Comparison of ENCODE assay signal across 20 mouse cellular contexts in genomic region chr4:141897838-141898237, GRCm38 (mm10). TPM values are rescaled to one million over a fixed set of nuclear protein-coding genes. Genes with fewer than 3 reads are reported as not detected.
DNase-seq lines count a peak whose midpoint lies in the region; ATAC-seq and TF ChIP-seq lines count a peak whose summit lies in the region.
"Had no signal": no experiment of that assay in that cellular context is flagged by ENCODE, and none has a peak within 500 bp of the region (broad histone marks: within the 10 kb centered on the region; RNA-seq: fewer than 3 reads in every experiment).

No protein-coding gene starts in this region.

- no peak for TF ChIP-seq CTCF in lung, postnatal 0 days (IDR thresholded peaks at IDR 0.05)
- TF ChIP-seq CTCF in liver, postnatal 0 days (IDR thresholded peaks at IDR 0.05; ENCODE audit: low read depth): no peak

- H3K9ac ChIP-seq in lung, postnatal 0 days (replicated peaks; ENCODE audit: low read depth): no peak overlapping the region
- H3K9ac ChIP-seq in embryonic facial prominence, embryonic 15.5 days: no peak overlapping the region
- H3K9ac ChIP-seq in hindbrain, embryonic 12.5 days: no peak overlapping the region
- no peak overlapping the region for H3K9ac ChIP-seq in midbrain, embryonic 14.5 days (replicated peaks; ENCODE audit: low read length)
- H3K9ac ChIP-seq in liver, postnatal 0 days (replicated peaks): no peak overlapping the region
- H3K9ac ChIP-seq: embryonic facial prominence, embryonic 13.5 days; heart, embryonic 15.5 days had no signal

- DNase-seq in lung, postnatal 0 days (ENCODE audit: low spot score): peak; percentile 34
- no peak for DNase-seq in lung, postnatal 4 days
- DNase-seq in midbrain, embryonic 14.5 days: peak; percentile 61
- no peak for DNase-seq in gastrocnemius, adult 18-20 months (ENCODE audit: low spot score)
- DNase-seq in liver, postnatal 0 days: no peak
- no peak for DNase-seq in right cerebral cortex, postnatal 36 days (ENCODE audit: low spot score in 2 of 2)
- DNase-seq: adrenal gland, postnatal 25 days; kidney, postnatal 14 days; thymus, postnatal 25 days had no signal

- peak; percentile 36 for ATAC-seq in lung, postnatal 0 days
- ATAC-seq in embryonic facial prominence, embryonic 15.5 days (ENCODE audit: insufficient number of reproducible peaks, low FRiP score, low TSS enrichment, low read depth): peak; percentile 63
- no peak for ATAC-seq in hindbrain, embryonic 12.5 days (ENCODE audit: low FRiP score)
- ATAC-seq in midbrain, embryonic 14.5 days (ENCODE audit: low FRiP score, low TSS enrichment): no peak
- ATAC-seq in liver, postnatal 0 days: no peak
- ATAC-seq: inflammation-experienced regulatory T-cells, adult 6 months had no signal

- 0 out of 2 replicates have a peak, but pooled peaks cover 3% of the 10 kb centered on the region for H3K4me1 ChIP-seq in lung, postnatal 0 days (ENCODE audit: insufficient read depth, low read depth, low read length)
- peaks cover 43% of the 10 kb centered on the region for H3K4me1 ChIP-seq in embryonic facial prominence, embryonic 15.5 days
- H3K4me1 ChIP-seq in hindbrain, embryonic 12.5 days: peaks cover 59% of the 10 kb centered on the region
- peaks cover 51% of the 10 kb centered on the region for H3K4me1 ChIP-seq in midbrain, embryonic 14.5 days (ENCODE audit: control insufficient read depth, insufficient read depth, low read length)
- H3K4me1 ChIP-seq in liver, postnatal 0 days (ENCODE audit: insufficient read depth): no peaks in the 10 kb centered on the region

- no peak overlapping the region for H3K4me3 ChIP-seq in lung, postnatal 0 days (ENCODE audit: low read depth, low read length)
- no peak overlapping the region for H3K4me3 ChIP-seq in embryonic facial prominence, embryonic 15.5 days (replicated peaks)
- H3K4me3 ChIP-seq in hindbrain, embryonic 12.5 days: no peak overlapping the region
- H3K4me3 ChIP-seq in midbrain, embryonic 14.5 days (replicated peaks; ENCODE audit: low read depth, low read length): no peak overlapping the region
- no peak overlapping the region for H3K4me3 ChIP-seq in liver, postnatal 0 days (ENCODE audit: low read depth, low read length)
- H3K4me3 ChIP-seq: embryonic facial prominence, embryonic 13.5 days; heart, embryonic 15.5 days had no signal

- no peaks in the 10 kb centered on the region for H3K9me3 ChIP-seq in lung, postnatal 0 days (ENCODE audit: low read length)
- H3K9me3 ChIP-seq in embryonic facial prominence, embryonic 15.5 days (replicated peaks): no peaks in the 10 kb centered on the region
- no peaks in the 10 kb centered on the region for H3K9me3 ChIP-seq in hindbrain, embryonic 12.5 days (replicated peaks)
- H3K9me3 ChIP-seq in midbrain, embryonic 14.5 days (ENCODE audit: control insufficient read depth, low read length): no peaks in the 10 kb centered on the region
- no peaks in the 10 kb centered on the region for H3K9me3 ChIP-seq in liver, postnatal 0 days (ENCODE audit: low read length)
- H3K9me3 ChIP-seq: embryonic facial prominence, embryonic 13.5 days; G1E; heart, embryonic 15.5 days had no signal

- TF ChIP-seq EP300 in lung, postnatal 0 days (IDR thresholded peaks at IDR 0.05): no peak
- no peak for TF ChIP-seq EP300 in liver, postnatal 0 days (IDR thresholded peaks at IDR 0.05; ENCODE audit: low read depth)

- no peaks in the 10 kb centered on the region for H3K36me3 ChIP-seq in lung, postnatal 0 days (ENCODE audit: insufficient read depth, low read length)
- no peaks in the 10 kb centered on the region for H3K36me3 ChIP-seq in embryonic facial prominence, embryonic 15.5 days
- H3K36me3 ChIP-seq in hindbrain, embryonic 12.5 days: no peaks in the 10 kb centered on the region
- no peaks in the 10 kb centered on the region for H3K36me3 ChIP-seq in midbrain, embryonic 14.5 days (ENCODE audit: control insufficient read depth, insufficient read depth, low read length)
- no peaks in the 10 kb centered on the region for H3K36me3 ChIP-seq in liver, postnatal 0 days (replicated peaks; ENCODE audit: insufficient read depth, low read length)
- H3K36me3 ChIP-seq: embryonic facial prominence, embryonic 13.5 days; G1E; heart, embryonic 15.5 days had no signal

- WGBS in lung, postnatal 0 days: 43% methylated on average over 3 of the region's 3 CpGs
- 46% methylated on average over 3 of the region's 3 CpGs for WGBS in embryonic facial prominence, embryonic 15.5 days
- 49% methylated on average over 3 of the region's 3 CpGs for WGBS in hindbrain, embryonic 12.5 days
- WGBS in midbrain, embryonic 14.5 days: 33% methylated on average over 3 of the region's 3 CpGs
- 31% methylated on average over 3 of the region's 3 CpGs for WGBS in liver, postnatal 0 days (ENCODE audit: insufficient replicate concordance)

- no peak overlapping the region for H3K4me2 ChIP-seq in lung, postnatal 0 days (replicated peaks; ENCODE audit: low read depth, low read length)
- H3K4me2 ChIP-seq in embryonic facial prominence, embryonic 15.5 days (replicated peaks): no peak overlapping the region
- no peak overlapping the region for H3K4me2 ChIP-seq in hindbrain, embryonic 12.5 days (replicated peaks)
- H3K4me2 ChIP-seq in midbrain, embryonic 14.5 days (ENCODE audit: low read length): no peak overlapping the region
- H3K4me2 ChIP-seq in liver, postnatal 0 days (ENCODE audit: low read depth, low read length): no peak overlapping the region
- H3K4me2 ChIP-seq: embryonic facial prominence, embryonic 13.5 days; heart, embryonic 15.5 days had no signal

- no peaks in the 10 kb centered on the region for H3K27me3 ChIP-seq in lung, postnatal 0 days (replicated peaks; ENCODE audit: insufficient read depth, low read length)
- H3K27me3 ChIP-seq in embryonic facial prominence, embryonic 15.5 days: no peaks in the 10 kb centered on the region
- H3K27me3 ChIP-seq in hindbrain, embryonic 12.5 days: no peaks in the 10 kb centered on the region
- no peaks in the 10 kb centered on the region for H3K27me3 ChIP-seq in midbrain, embryonic 14.5 days (ENCODE audit: control insufficient read depth, insufficient read depth, low read length)
- no peaks in the 10 kb centered on the region for H3K27me3 ChIP-seq in liver, postnatal 0 days (ENCODE audit: insufficient read depth, low read length)
- H3K27me3 ChIP-seq: embryonic facial prominence, embryonic 13.5 days; heart, embryonic 15.5 days had no signal

- no peak overlapping the region for H3K27ac ChIP-seq in lung, postnatal 0 days (ENCODE audit: low read length)
- no peak overlapping the region; the same call in 1 of the 2 replicates for H3K27ac ChIP-seq in embryonic facial prominence, embryonic 15.5 days (replicated peaks)
- peak overlapping the region; percentile 46 for H3K27ac ChIP-seq in hindbrain, embryonic 12.5 days
- peak overlapping the region; percentile 37; the same call in 1 of the 2 replicates for H3K27ac ChIP-seq in midbrain, embryonic 14.5 days (replicated peaks; ENCODE audit: low read depth, low read length)
- no peak overlapping the region for H3K27ac ChIP-seq in liver, postnatal 0 days (ENCODE audit: low read depth)
- H3K27ac ChIP-seq: embryonic facial prominence, embryonic 13.5 days; heart, embryonic 15.5 days had no signal

RNA-seq across cellular contexts. Expression of gene Efhd2, which starts 23.1 kb away (rescaled TPM):
- polyA plus RNA-seq in lung, postnatal 0 days (2015; fragmentation: Nextera tagmentation; extraction: Ambion mirVana): 81.6 and 88.4 TPM in 2 replicates
- polyA plus RNA-seq in embryonic facial prominence, embryonic 15.5 days (2015; fragmentation: Nextera tagmentation; extraction: Ambion mirVana): 81.7 and 83.2 TPM in 2 replicates
- polyA plus RNA-seq in hindbrain, embryonic 12.5 days (2016; fragmentation: Nextera tagmentation; extraction: Ambion mirVana): 79.7 and 83.8 TPM in 2 replicates
- 53.8 and 54.0 TPM in 2 replicates for polyA plus RNA-seq in midbrain, embryonic 14.5 days (2014; fragmentation: Nextera tagmentation; extraction: Ambion mirVana)
- 1 to 10 TPM; 2.8 to 4.7 TPM for total RNA-seq in gastrocnemius, adult 18-20 months (2021)
- polyA plus RNA-seq in liver, postnatal 0 days (2015; fragmentation: Nextera tagmentation; extraction: Ambion mirVana): 37.1 and 39.9 TPM in 2 replicates

RNA-seq across cellular contexts. Expression of gene Ctrc, which starts 51.7 kb away (rescaled TPM):
- not detected in 2 replicates for polyA plus RNA-seq in lung, postnatal 0 days (2015; fragmentation: Nextera tagmentation; extraction: Ambion mirVana)
- polyA plus RNA-seq in embryonic facial prominence, embryonic 15.5 days (2015; fragmentation: Nextera tagmentation; extraction: Ambion mirVana): not detected in 2 replicates
- not detected in 2 replicates for polyA plus RNA-seq in hindbrain, embryonic 12.5 days (2016; fragmentation: Nextera tagmentation; extraction: Ambion mirVana)
- polyA plus RNA-seq in midbrain, embryonic 14.5 days (2014; fragmentation: Nextera tagmentation; extraction: Ambion mirVana): not detected in 2 replicates
- not detected for total RNA-seq in gastrocnemius, adult 18-20 months (2021)
- polyA plus RNA-seq in liver, postnatal 0 days (2015; fragmentation: Nextera tagmentation; extraction: Ambion mirVana): not detected in 2 replicates
- total RNA-seq: adrenal gland, postnatal 25 days; G1E; granulocyte monocyte progenitor cell, adult 5-6 weeks; layer of hippocampus, postnatal 10 days had no signal
- polyA plus RNA-seq: embryonic facial prominence, embryonic 13.5 days; G1E; heart, embryonic 15.5 days; inflammation-experienced regulatory T-cells, adult 6 months; limb, embryonic 11.5 days; lung, embryonic 16.5 days; stomach, embryonic 14.5 days had no signal

Comparison
In these comparisons a context has a peak if more than half of its experiments do, and no peak if none do; other contexts are left out.
1. DNase-seq: peak in lung, postnatal 0 days (single experiment) and midbrain, embryonic 14.5 days (single experiment); none in lung, postnatal 4 days (0 of 2), gastrocnemius, adult 18-20 months (single experiment), liver, postnatal 0 days (single experiment) and right cerebral cortex, postnatal 36 days (0 of 2).
2. ATAC-seq: peak in lung, postnatal 0 days (single experiment) and embryonic facial prominence, embryonic 15.5 days (single experiment); none in hindbrain, embryonic 12.5 days (single experiment), midbrain, embryonic 14.5 days (single experiment) and liver, postnatal 0 days (single experiment).
3. H3K27ac ChIP-seq: peak in hindbrain, embryonic 12.5 days (single experiment) and midbrain, embryonic 14.5 days (single experiment); none in lung, postnatal 0 days (single experiment), embryonic facial prominence, embryonic 15.5 days (single experiment) and liver, postnatal 0 days (single experiment).